Mouse (Mus musculus) myocyte (in vitro differentiated cells): ENCODE measurements at regions not wholly inside any gene's neighbourhood (a gene's known extent, or its start where the extent isn't known, plus 50 kb on each side); places are given as distances from the start of the nearest gene placed in this dataset.

Experiments
- H3K27me3 ChIP-seq: one replicate; pipeline ENCODE4 v1.6.1; 2011; ENCODE audit not compliant: control insufficient read depth, insufficient read depth, insufficient read length
- H3K36me3 ChIP-seq: one replicate; pipeline ENCODE4 v1.6.1; 2011; ENCODE audit not compliant: control insufficient read depth, insufficient read depth
- H3K4me2 ChIP-seq: one replicate; pipeline ENCODE4 v1.6.1; 2011; ENCODE audit warnings: low read depth, control low read depth
- H3K4me3 ChIP-seq: one replicate; pipeline ENCODE4 v1.5.1; 2011; ENCODE audit warnings: mild to moderate bottlenecking, control low read depth, moderate library complexity
- H3K79me2 ChIP-seq: one replicate; pipeline ENCODE4 v1.6.1; 2011; ENCODE audit not compliant: control insufficient read depth, insufficient read depth
- H3ac ChIP-seq: one replicate; pipeline ENCODE4 v1.6.1; 2011; ENCODE audit not compliant: control insufficient read depth, insufficient read length
- CEBPB ChIP-seq: IDR thresholded peaks from 2 replicates; pipeline ENCODE4 v1.6.1; 2011; ENCODE audit warnings: mild to moderate bottlenecking, moderate library complexity; ENCODE audit not compliant: poor library complexity, insufficient read depth, severe bottlenecking
- E2F4 ChIP-seq: IDR thresholded peaks from one replicate; pipeline ENCODE4 v1.6.1; 2011; ENCODE audit warnings: mild to moderate bottlenecking, control low read depth, moderate library complexity; ENCODE audit not compliant: insufficient read depth
- MAX ChIP-seq: IDR thresholded peaks from one replicate; pipeline ENCODE4 v1.6.1; 2011; ENCODE audit warnings: low read depth, mild to moderate bottlenecking, control low read depth
- MYOD1 ChIP-seq, 3 experiments: IDR thresholded peaks; one replicate each; pipeline ENCODE4 v1.6.1; 2011; ENCODE audit warnings: control low read depth in 2 of 3, low read depth in 2 of 3, mild to moderate bottlenecking in 2 of 3, moderate library complexity in 1 of 3; ENCODE audit not compliant: insufficient read length in 2 of 3, control insufficient read depth in 1 of 3
- MYOG ChIP-seq, 3 experiments: IDR thresholded peaks; one replicate each; pipeline ENCODE4 v1.6.1; 2011; ENCODE audit warnings: control low read depth in 2 of 3, low read depth in 2 of 3, mild to moderate bottlenecking in 2 of 3; ENCODE audit not compliant: insufficient read length in 2 of 3, control insufficient read depth in 1 of 3, insufficient read depth in 1 of 3
- POLR2A ChIP-seq: IDR thresholded peaks from one replicate; pipeline ENCODE4 v1.6.1; 2011; ENCODE audit warnings: low read depth, mild to moderate bottlenecking, control low read depth, moderate library complexity; ENCODE audit not compliant: insufficient read length
- POLR2AphosphoS2 ChIP-seq: IDR thresholded peaks from one replicate; pipeline ENCODE4 v1.6.1; 2011; ENCODE audit warnings: low read depth, control low read depth; ENCODE audit not compliant: insufficient read length
- REST ChIP-seq: IDR thresholded peaks from one replicate; pipeline ENCODE4 v1.6.1; 2011; ENCODE audit warnings: mild to moderate bottlenecking, control low read depth, moderate library complexity; ENCODE audit not compliant: insufficient read depth, insufficient read length
- SRF ChIP-seq: IDR thresholded peaks from one replicate; pipeline ENCODE4 v1.6.1; 2011; ENCODE audit warnings: low read depth; ENCODE audit not compliant: control insufficient read depth, insufficient read length
- TCF12 ChIP-seq: IDR thresholded peaks from one replicate; pipeline ENCODE4 v1.6.1; 2011; ENCODE audit warnings: mild to moderate bottlenecking, control low read depth; ENCODE audit not compliant: poor library complexity, insufficient read depth, severe bottlenecking
- TCF3 ChIP-seq: IDR thresholded peaks from one replicate; pipeline ENCODE4 v1.6.1; 2011; ENCODE audit warnings: low read depth, control low read depth; ENCODE audit not compliant: insufficient read length
- USF1 ChIP-seq: IDR thresholded peaks from one replicate; pipeline ENCODE4 v1.6.1; 2011; ENCODE audit warnings: low read depth, mild to moderate bottlenecking, control low read depth, moderate library complexity

- Histone ChIP-seq H3K27me3 (no peaks in the 10 kb centered on the region), H3ac (no peak overlapping the region), H3K79me2 (no peaks in the 10 kb centered on the region), H3K36me3 (no peaks in the 10 kb centered on the region), H3K4me2 (no peak overlapping the region), H3K4me3 (no peak overlapping the region)
- TF ChIP-seq TCF12 (no peak), TCF3 (no peak), MAX (no peak), MYOG (IDR thresholded peaks at IDR 0.05; ENCODE audit: control insufficient read depth in 1 of 3, insufficient read depth in 1 of 3, insufficient read length in 2 of 3, low read depth in 2 of 3) (no peak), CEBPB (no peak), MYOD1 (IDR thresholded peaks at IDR 0.05; ENCODE audit: control insufficient read depth in 1 of 3, insufficient read length in 2 of 3, low read depth in 2 of 3) (no peak), REST (no peak)
These were observed 60.7 kb upstream of the Tcf12 start for GRCm38 (mm10) chr9:72172331-72172730.

DNA sequence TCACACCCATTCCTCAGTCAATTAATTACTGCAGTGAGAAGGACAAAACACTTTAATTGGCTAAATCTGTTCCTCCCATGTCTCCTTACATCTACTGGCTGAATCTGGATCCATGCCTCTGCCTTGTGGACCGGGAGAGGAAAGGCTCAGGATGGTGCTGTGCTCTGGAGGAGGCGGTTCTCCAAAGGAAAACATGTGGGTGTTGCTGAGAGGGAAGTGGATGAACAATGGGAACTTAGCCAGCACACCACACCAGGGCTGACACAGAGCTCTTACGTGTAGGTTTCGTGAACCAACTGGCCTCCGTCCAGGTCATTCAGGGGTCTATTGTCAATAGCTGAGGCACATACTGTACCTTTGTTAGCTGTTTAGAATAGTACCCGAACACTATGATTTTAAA is 69.3 kb upstream of the Tcf12 start:
- Histone ChIP-seq H3K4me2 (no peak overlapping the region), H3ac (no peak overlapping the region), H3K27me3 (no peaks in the 10 kb centered on the region), H3K4me3 (no peak overlapping the region), H3K36me3 (no peaks in the 10 kb centered on the region), H3K79me2 (no peaks in the 10 kb centered on the region)
- TF ChIP-seq POLR2A (no peak), TCF3 (no peak), MYOG (IDR thresholded peaks at IDR 0.05; ENCODE audit: control insufficient read depth in 1 of 3, insufficient read depth in 1 of 3, insufficient read length in 2 of 3, low read depth in 2 of 3) (no peak)

DNA sequence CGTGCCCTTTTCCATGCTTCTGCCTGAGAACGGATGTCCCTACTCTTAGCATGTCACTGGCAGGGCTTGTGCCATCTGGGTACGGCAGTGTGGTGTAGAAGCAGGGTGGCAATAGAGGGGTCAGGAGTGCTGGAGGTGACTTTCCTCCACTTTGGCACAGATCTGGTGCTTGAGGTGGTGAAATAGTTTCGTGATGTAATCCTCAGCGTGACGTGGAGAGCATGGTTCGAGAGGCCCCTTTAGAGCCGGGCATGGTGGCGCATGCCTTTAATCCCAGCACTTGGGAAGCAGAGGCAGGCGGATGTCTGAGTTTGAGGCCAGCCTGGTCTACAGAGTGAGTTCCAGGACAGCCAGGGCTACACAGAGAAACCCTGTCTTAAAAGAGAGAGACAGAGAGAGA is 71.7 kb upstream of the Tcf12 start:
- Histone ChIP-seq H3K36me3 (no peaks in the 10 kb centered on the region), H3K27me3 (no peaks in the 10 kb centered on the region), H3K4me2 (no peak overlapping the region), H3ac (no peak overlapping the region), H3K4me3 (no peak overlapping the region), H3K79me2 (no peaks in the 10 kb centered on the region)
- no peak for TF ChIP-seq TCF3
- no peak for TF ChIP-seq CEBPB
- no peak for TF ChIP-seq E2F4
- TF ChIP-seq REST = no peak
- no peak for TF ChIP-seq MYOD1 (IDR thresholded peaks at IDR 0.05; ENCODE audit: control insufficient read depth in 1 of 3, insufficient read length in 2 of 3, low read depth in 2 of 3)
- TF ChIP-seq POLR2AphosphoS2 = no peak
- TF ChIP-seq MYOG (IDR thresholded peaks at IDR 0.05; ENCODE audit: control insufficient read depth in 1 of 3, insufficient read depth in 1 of 3, insufficient read length in 2 of 3, low read depth in 2 of 3) = no peak
- no peak for TF ChIP-seq MAX
- no peak for TF ChIP-seq TCF12
- TF ChIP-seq SRF = no peak
- no peak for TF ChIP-seq POLR2A
- no peak for TF ChIP-seq USF1

DNA sequence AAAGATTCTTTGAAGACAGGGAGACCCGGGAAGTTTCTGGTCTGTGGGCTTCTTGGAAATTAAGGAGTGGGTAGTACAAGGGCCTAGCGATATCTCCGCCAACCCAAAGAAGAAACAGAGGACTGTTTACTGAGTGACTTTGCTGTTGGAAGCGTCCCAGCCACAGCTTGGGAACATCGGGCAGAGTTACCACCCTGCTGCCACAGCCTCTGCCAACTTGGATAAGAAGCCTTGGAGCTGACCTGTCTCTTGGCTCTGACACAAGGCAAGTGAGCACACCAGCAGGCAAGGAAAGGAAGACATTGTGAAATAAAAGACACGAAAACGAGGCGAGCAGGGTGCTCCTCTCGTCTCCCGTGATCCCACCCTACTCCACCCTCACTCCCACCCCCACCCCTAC is 72.3 kb upstream of the Tcf12 start:
- no peaks in the 10 kb centered on the region for H3K27me3 ChIP-seq
- H3K36me3 ChIP-seq = no peaks in the 10 kb centered on the region
- no peak for TF ChIP-seq MYOG (IDR thresholded peaks at IDR 0.05; ENCODE audit: control insufficient read depth in 1 of 3, insufficient read depth in 1 of 3, insufficient read length in 2 of 3, low read depth in 2 of 3)
- H3K4me2 ChIP-seq = no peak overlapping the region
- H3K79me2 ChIP-seq = no peaks in the 10 kb centered on the region
- no peak overlapping the region for H3ac ChIP-seq
- no peak overlapping the region for H3K4me3 ChIP-seq

- H3ac ChIP-seq = no peak overlapping the region
- no peaks in the 10 kb centered on the region for H3K79me2 ChIP-seq
- no peaks in the 10 kb centered on the region for H3K27me3 ChIP-seq
- no peaks in the 10 kb centered on the region for H3K36me3 ChIP-seq
- no peak overlapping the region for H3K4me3 ChIP-seq
- TF ChIP-seq POLR2A (no peak), MYOG (IDR thresholded peaks at IDR 0.05; ENCODE audit: control insufficient read depth in 1 of 3, insufficient read depth in 1 of 3, insufficient read length in 2 of 3, low read depth in 2 of 3) (peak in 1 of 3 experiments; percentile 34), TCF12 (no peak), REST (no peak), E2F4 (no peak), CEBPB (no peak), MYOD1 (IDR thresholded peaks at IDR 0.05; ENCODE audit: control insufficient read depth in 1 of 3, insufficient read length in 2 of 3, low read depth in 2 of 3) (no peak)
- no peak overlapping the region for H3K4me2 ChIP-seq
These were observed 78.2 kb upstream of the Tcf12 start for GRCm38 (mm10) chr9:72189867-72190266.

GRCm38 (mm10) chr9:72190631-72191030 is 79.0 kb upstream of the Tcf12 start:
- H3ac ChIP-seq = no peak overlapping the region
- no peak overlapping the region for H3K4me3 ChIP-seq
- no peaks in the 10 kb centered on the region for H3K36me3 ChIP-seq
- H3K27me3 ChIP-seq = no peaks in the 10 kb centered on the region
- no peak overlapping the region for H3K4me2 ChIP-seq
- TF ChIP-seq TCF3 (no peak), POLR2A (no peak), TCF12 (no peak), CEBPB (no peak), MAX (no peak), REST (no peak), MYOG (IDR thresholded peaks at IDR 0.05; ENCODE audit: control insufficient read depth in 1 of 3, insufficient read depth in 1 of 3, insufficient read length in 2 of 3, low read depth in 2 of 3) (no peak), MYOD1 (IDR thresholded peaks at IDR 0.05; ENCODE audit: control insufficient read depth in 1 of 3, insufficient read length in 2 of 3, low read depth in 2 of 3) (no peak), POLR2AphosphoS2 (no peak), USF1 (no peak), SRF (no peak), E2F4 (no peak)
- H3K79me2 ChIP-seq = no peaks in the 10 kb centered on the region
